Mouse (Mus musculus): ENCODE data around the gene Bcl2.
A peak's percentile ranks its signal among the peaks of the same experiment; 100 is the strongest.

Gene Bcl2

GRCm38 (mm10) chr1:106658293-106658847 lies 55.7 kb downstream of the Bcl2 start:
- DNase-seq: no peak

- DNase-seq: no peak
Observed at GRCm38 (mm10) chr1:106656207-106656738, 57.8 kb downstream of the Bcl2 start.

GRCm38 (mm10) chr1:106654254-106654653 lies 59.8 kb downstream of the Bcl2 start:
- no peak for DNase-seq

- DNase-seq: peak; percentile 93
Observed at GRCm38 (mm10) chr1:106653441-106653860, 60.6 kb downstream of the Bcl2 start.

- no peak for DNase-seq
Observed at GRCm38 (mm10) chr1:106651211-106651610, 62.9 kb downstream of the Bcl2 start.

- DNase-seq: no peak
Observed at GRCm38 (mm10) chr1:106650427-106650826, 63.6 kb downstream of the Bcl2 start.

- no peak for DNase-seq
Observed at GRCm38 (mm10) chr1:106647336-106647735, 66.7 kb downstream of the Bcl2 start.

GRCm38 (mm10) chr1:106644566-106644965 lies 69.5 kb downstream of the Bcl2 start:
- DNase-seq: no peak

GRCm38 (mm10) chr1:106643527-106643926 lies 70.5 kb downstream of the Bcl2 start:
- no peak for DNase-seq

- DNase-seq: no peak
Observed at GRCm38 (mm10) chr1:106640577-106640976, 73.5 kb downstream of the Bcl2 start.

GRCm38 (mm10) chr1:106637705-106638104 lies 76.4 kb downstream of the Bcl2 start:
- DNase-seq: no peak

- no peak for DNase-seq
Observed at GRCm38 (mm10) chr1:106636714-106637113, 77.4 kb downstream of the Bcl2 start.

GRCm38 (mm10) chr1:106633207-106633606 lies 80.9 kb downstream of the Bcl2 start:
- DNase-seq: peak; percentile 90

- no peak for DNase-seq
Observed at GRCm38 (mm10) chr1:106631869-106632463, 82.1 kb downstream of the Bcl2 start.

- no peak for DNase-seq
Observed at GRCm38 (mm10) chr1:106630973-106631372, 83.1 kb downstream of the Bcl2 start.

GRCm38 (mm10) chr1:106629931-106630682 lies 84.0 kb downstream of the Bcl2 start:
- DNase-seq: peak; percentile 95

GRCm38 (mm10) chr1:106629470-106629830 lies 84.6 kb downstream of the Bcl2 start:
- peak; percentile 96 for DNase-seq

- peak; percentile 90 for DNase-seq
Observed at GRCm38 (mm10) chr1:106628718-106629469, 85.2 kb downstream of the Bcl2 start.

GRCm38 (mm10) chr1:106628279-106628678 lies 85.8 kb downstream of the Bcl2 start:
- no peak for DNase-seq

GRCm38 (mm10) chr1:106627241-106627640 lies 86.8 kb downstream of the Bcl2 start:
- peak; percentile 97 for DNase-seq

- no peak for DNase-seq
Observed at GRCm38 (mm10) chr1:106620174-106620931, 93.7 kb downstream of the Bcl2 start.

- no peak for DNase-seq
Observed at GRCm38 (mm10) chr1:106618814-106619213, 95.3 kb downstream of the Bcl2 start.

Data from heart, adult 11 months (tissue).